Mouse (Mus musculus): Measurements from ENCODE around the gene H2-M5.
"Not testable (repeated sequence)": the region's sequence is repeated elsewhere in the genome, so short reads cannot be mapped to it uniquely, and the experiment has no call there.

H2-M5 gene

GRCm38 (mm10) chr17:36993770-36994325, 4.5 kb upstream of the H2-M5 start:
- no peak for DNase-seq (ENCODE audit: low read depth, low spot score)

GRCm38 (mm10) chr17:36992336-36993104, 3.2 kb upstream of the H2-M5 start:
- DNase-seq (ENCODE audit: low read depth, low spot score) = peak; percentile 48

- not testable (repeated sequence) for DNase-seq (ENCODE audit: low read depth, low spot score)
Measured at GRCm38 (mm10) chr17:36990630-36991029, 1.3 kb upstream of the H2-M5 start.

GRCm38 (mm10) chr17:36988475-36988874, 862 bp downstream of the H2-M5 start:
- no peak for DNase-seq (ENCODE audit: low read depth, low spot score)

GRCm38 (mm10) chr17:36982253-36983155, 6.8 kb downstream of the H2-M5 start:
- DNase-seq (ENCODE audit: low read depth, low spot score) = peak; percentile 69

GRCm38 (mm10) chr17:36981845-36982244, 7.5 kb downstream of the H2-M5 start:
- no peak for DNase-seq (ENCODE audit: low read depth, low spot score)

- no peak for DNase-seq (ENCODE audit: low read depth, low spot score)
Measured at GRCm38 (mm10) chr17:36981221-36981813, 8.0 kb downstream of the H2-M5 start, which contains the start of gene 2410137M14Rik. Gene 2410137M14Rik (minus strand): TSS chr17:36981237.

- DNase-seq (ENCODE audit: low read depth, low spot score) = no peak
Measured at GRCm38 (mm10) chr17:36973271-36973787, 16.0 kb downstream of the H2-M5 start.

- peak; percentile 62 for DNase-seq (ENCODE audit: low read depth, low spot score)
Measured at GRCm38 (mm10) chr17:36972791-36973190, 16.5 kb downstream of the H2-M5 start.

- DNase-seq (ENCODE audit: low read depth, low spot score) = peak; percentile 54
Measured at GRCm38 (mm10) chr17:36971172-36971850, 18.0 kb downstream of the H2-M5 start.

GRCm38 (mm10) chr17:36970316-36970890, 18.9 kb downstream of the H2-M5 start:
- no peak for DNase-seq (ENCODE audit: low read depth, low spot score)

GRCm38 (mm10) chr17:36966875-36967274, 22.5 kb downstream of the H2-M5 start:
- DNase-seq (ENCODE audit: low read depth, low spot score) = no peak

GRCm38 (mm10) chr17:36961125-36961524, 28.2 kb downstream of the H2-M5 start:
- DNase-seq (ENCODE audit: low read depth, low spot score) = no peak

- no peak for DNase-seq (ENCODE audit: low read depth, low spot score)
Measured at GRCm38 (mm10) chr17:36958884-36959283, 30.5 kb downstream of the H2-M5 start.

GRCm38 (mm10) chr17:36957999-36958743, 31.2 kb downstream of the H2-M5 start, which contains the start of the genes Znrd1 and Znrd1as:
Gene Znrd1 (minus strand): TSS chr17:36958559.
Gene Znrd1as (plus strand): TSS chr17:36958592.
- peak; percentile 93 for DNase-seq (ENCODE audit: low read depth, low spot score)

GRCm38 (mm10) chr17:36953062-36953461, 36.3 kb downstream of the H2-M5 start:
- DNase-seq (ENCODE audit: low read depth, low spot score) = no peak

GRCm38 (mm10) chr17:36952631-36953030, 36.7 kb downstream of the H2-M5 start:
- no peak for DNase-seq (ENCODE audit: low read depth, low spot score)

- DNase-seq (ENCODE audit: low read depth, low spot score) = peak; percentile 97
Measured at GRCm38 (mm10) chr17:36950981-36951947, 38.1 kb downstream of the H2-M5 start, which contains the start of gene Ppp1r11. Gene Ppp1r11 (minus strand): TSS chr17:36951741.

Measured in CD4-positive helper T cell, adult 2 months (primary cell).